Mouse (Mus musculus) brain, embryonic 18.5 days (tissue): ENCODE data around the gene Carf.

Experiments used
- DNase-seq: peaks from one replicate; pipeline ENCODE4 v3.0.0-alpha.2; 2012; ENCODE audit warnings: low read depth, low spot score

Gene Carf

GRCm38 (mm10) chr1:60179932-60180783 lies 82.1 kb downstream of the Carf start, which contains the start of gene Nbeal1:
Gene Nbeal1 (plus strand): TSS chr1:60180599.
- DNase-seq: peak; percentile 92

DNA sequence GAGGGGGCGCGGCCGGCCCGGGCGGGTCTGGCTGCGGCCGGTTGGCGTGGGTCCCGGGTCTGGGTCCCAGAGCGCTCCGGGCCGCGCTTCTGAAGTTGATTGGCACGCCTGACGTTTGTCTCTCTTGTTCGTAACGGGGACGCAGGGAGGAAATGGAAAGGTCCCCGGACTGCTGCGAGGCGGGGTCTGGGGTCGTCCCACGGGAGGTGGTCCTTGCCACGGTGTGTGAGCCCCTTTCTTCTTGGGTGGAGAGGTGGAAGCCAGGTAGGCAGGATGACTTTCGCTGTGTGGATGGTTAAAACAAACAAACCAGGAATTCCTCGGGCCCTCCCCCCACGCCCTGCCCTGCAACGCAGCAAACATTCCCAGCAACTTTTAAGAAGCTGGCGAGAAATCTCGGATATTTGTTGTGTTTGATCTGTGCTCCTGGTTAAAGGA lies 82.8 kb downstream of the Carf start:
- no peak for DNase-seq

DNA sequence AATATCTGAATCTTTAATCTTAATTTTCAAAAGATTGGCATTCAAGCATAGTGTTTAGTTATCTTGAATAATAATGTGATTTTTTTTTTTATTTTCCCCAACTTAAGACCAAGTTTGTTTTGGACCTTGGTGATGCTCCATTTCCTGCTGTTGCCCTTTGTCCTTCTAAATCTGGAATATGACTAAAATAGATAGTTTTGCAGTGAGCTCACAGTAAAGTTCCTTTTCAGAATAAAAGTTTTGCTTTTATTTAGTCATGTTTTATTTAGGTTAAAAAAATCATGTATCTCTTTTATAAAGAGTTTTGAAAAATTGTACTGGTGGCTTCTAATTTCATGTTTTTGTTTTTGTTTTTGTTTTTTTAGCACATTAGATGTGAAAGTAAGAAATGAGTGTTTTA lies 90.4 kb downstream of the Carf start:
- no peak for DNase-seq

- no peak for DNase-seq
These were observed 98.8 kb downstream of the Carf start for GRCm38 (mm10) chr1:60196813-60197212.

GRCm38 (mm10) chr1:60199006-60199405 lies 101.0 kb downstream of the Carf start:
- DNase-seq: no peak
